Mouse (Mus musculus) C2C12 (cell line): ENCODE results near the gene Acadm.

ENCODE experiments used
- CEBPB ChIP-seq: IDR thresholded peaks from one replicate; pipeline ENCODE4 v1.6.1; 2011; ENCODE audit warnings: low read depth, mild to moderate bottlenecking, control low read depth, moderate library complexity
- CTCF ChIP-seq: IDR thresholded peaks from one replicate; pipeline ENCODE4 v1.5.1; 2011; ENCODE audit not compliant: control insufficient read depth, insufficient read depth, insufficient read length
- MAX ChIP-seq: IDR thresholded peaks from one replicate; pipeline ENCODE4 v1.6.1; 2011; ENCODE audit warnings: mild to moderate bottlenecking, control low read depth
- MYOD1 ChIP-seq: IDR thresholded peaks from one replicate; pipeline ENCODE4 v1.6.1; 2011; ENCODE audit warnings: low read depth; ENCODE audit not compliant: control insufficient read depth, insufficient read length
- MYOG ChIP-seq: IDR thresholded peaks from one replicate; pipeline ENCODE4 v1.6.1; 2011; ENCODE audit not compliant: control insufficient read depth, insufficient read length; ENCODE audit errors: extremely low read depth
- USF1 ChIP-seq: IDR thresholded peaks from one replicate; pipeline ENCODE4 v1.6.1; 2011; ENCODE audit warnings: low read depth, mild to moderate bottlenecking, control low read depth, moderate library complexity

DNA sequence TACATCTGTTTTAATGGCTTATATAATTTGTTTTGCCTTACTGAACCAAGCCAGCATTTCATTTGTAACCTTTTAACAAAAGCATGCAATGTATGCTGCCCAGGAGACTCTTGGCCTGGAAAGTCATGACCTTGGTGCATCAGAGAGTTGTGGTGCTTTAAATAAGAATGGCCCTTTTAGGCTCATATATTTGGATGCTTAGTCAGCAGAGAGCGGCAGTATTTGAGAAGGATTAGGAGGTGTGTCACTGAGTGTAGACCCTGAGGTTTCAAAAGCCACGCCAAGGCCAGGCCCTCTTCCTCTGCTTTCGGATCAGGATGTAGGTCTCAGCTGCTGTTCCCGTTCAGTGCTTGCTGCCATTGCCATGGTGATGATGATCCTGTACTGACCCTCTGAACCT is 25.0 kb upstream of the Acadm start:
- TF ChIP-seq MYOD1 (no peak), CTCF (no peak), MYOG (no peak), USF1 (no peak), MAX (no peak), CEBPB (no peak)
